Mouse (Mus musculus) thymus, postnatal 0 days (tissue): Measurements from ENCODE around the gene Tbc1d14. TPM values are rescaled to one million over a fixed set of nuclear protein-coding genes. Genes with fewer than 3 reads are reported as not detected.

Experiments
- DNase-seq: peaks from one replicate; pipeline ENCODE4 v3.0.0-alpha.2; 2015; ENCODE audit warnings: low spot score
- polyA plus RNA-seq: library from polyadenylated mRNA; unstranded; fragments of >200 nt; fragmentation: Nextera tagmentation; extraction: Ambion mirVana; gene quantifications from 2 replicates; pipeline ENCODE4 v1.2.1, GENCODE M21; 2015

Tbc1d14 gene
- polyA plus RNA-seq, 1 experiment from 2014 or later, result 22.6 TPM

DNA sequence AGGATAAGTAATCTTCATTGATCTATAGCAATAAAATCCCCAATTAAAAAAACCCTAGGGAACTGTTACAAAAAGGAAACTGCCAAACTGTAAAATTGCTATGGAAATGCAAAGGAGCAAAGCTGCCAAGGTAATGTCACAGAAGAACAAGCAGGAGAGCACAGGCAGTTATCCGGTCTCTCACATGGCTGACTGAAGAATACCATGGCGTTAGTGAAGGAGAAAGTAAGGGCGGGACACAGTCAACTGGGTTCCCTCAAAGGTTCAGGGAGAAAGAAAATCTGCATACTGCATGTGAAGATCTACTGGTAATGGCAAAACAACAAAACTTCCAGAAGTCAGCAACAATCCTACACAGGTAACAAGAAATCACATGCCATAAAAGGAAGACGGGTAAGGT, 36.8 kb downstream of the Tbc1d14 start:
- no peak for DNase-seq

DNA sequence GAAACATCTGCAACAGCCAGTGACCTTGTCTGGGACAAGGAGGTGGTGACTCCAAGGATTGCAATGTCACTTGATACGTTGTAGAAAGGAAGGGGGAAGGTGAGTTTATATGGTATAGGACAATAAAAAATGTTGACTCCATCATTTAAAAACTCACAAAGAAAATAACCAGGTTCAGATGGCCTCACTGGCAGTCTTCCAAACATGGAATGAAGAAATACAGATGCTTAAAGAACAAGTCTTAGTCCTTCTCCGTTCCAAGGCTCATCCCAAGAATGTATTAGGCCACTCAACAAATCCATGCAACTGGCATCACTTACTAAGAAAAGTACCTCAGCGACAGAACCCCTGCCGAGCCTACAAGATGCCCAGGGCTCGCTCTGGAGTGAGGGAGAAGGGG, 38.6 kb downstream of the Tbc1d14 start:
- DNase-seq, result no peak

GRCm38 (mm10) chr5:36553886-36554285, 39.2 kb downstream of the Tbc1d14 start:
- peak; percentile 83 for DNase-seq

GRCm38 (mm10) chr5:36553056-36553606, 39.9 kb downstream of the Tbc1d14 start:
- peak; percentile 41 for DNase-seq

DNA sequence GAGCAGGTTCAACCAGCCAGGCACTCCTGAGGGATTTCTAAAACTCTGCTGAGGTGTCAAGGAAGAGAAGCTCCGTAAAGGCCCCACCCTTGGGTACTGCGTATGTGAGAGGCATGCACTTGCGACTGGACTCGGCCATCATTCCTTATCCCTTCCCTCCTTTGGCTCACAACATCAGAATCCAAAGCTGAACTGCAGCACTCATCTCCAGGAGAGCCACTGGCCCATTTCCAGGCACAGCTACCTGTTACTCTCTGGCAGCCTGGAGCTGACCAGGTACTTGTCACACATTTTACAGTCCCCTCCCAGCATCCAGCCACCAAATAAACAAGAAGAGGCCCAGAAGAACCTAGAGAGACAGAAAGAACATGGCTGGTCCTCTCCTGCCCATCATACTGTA, 40.7 kb downstream of the Tbc1d14 start:
- DNase-seq, result no peak

- DNase-seq, result no peak
Observed at GRCm38 (mm10) chr5:36549243-36549642, 43.8 kb downstream of the Tbc1d14 start.

- no peak for DNase-seq
Observed at GRCm38 (mm10) chr5:36544765-36545164, 48.3 kb downstream of the Tbc1d14 start.

DNA sequence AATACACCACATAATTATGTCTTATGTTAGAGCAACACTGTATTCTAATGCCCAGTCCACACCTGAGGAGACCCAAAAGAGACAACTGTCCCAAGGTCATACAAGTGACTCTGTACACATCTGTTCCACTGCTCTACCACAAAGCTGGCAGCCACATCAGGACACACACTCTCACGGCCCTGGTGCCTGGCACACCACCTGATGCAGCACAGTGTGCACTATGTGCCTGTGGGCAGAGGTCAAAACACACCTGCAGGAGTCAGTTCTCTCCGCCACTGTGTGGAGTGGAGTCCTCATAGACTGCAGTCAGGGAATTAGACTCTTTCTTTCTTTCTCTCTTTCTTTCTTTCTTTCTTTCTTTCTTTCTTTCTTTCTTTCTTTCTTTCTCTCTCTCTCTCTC, 52.1 kb downstream of the Tbc1d14 start:
- DNase-seq, result no peak

- peak; percentile 89 for DNase-seq
Observed at GRCm38 (mm10) chr5:36538576-36539187, 54.4 kb downstream of the Tbc1d14 start.

DNA sequence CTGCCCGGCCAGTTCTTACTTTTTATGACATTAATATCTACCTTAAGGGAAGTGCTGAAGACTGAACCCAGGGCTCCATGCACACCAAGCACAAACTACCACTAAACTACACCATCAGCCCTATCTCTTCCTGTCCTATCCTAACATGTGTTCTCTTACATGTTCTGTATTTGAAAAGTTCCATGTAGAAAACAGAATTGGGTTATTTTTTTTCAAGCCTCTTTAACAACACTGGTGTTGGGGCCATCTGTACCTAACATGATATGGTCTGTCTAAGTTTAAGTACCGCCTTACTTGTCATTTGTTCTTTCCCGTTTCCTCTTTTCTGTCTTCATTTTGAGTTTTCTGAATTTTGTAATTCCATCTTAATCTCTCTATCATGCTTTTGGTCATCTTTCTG, 56.7 kb downstream of the Tbc1d14 start:
- no peak for DNase-seq

- no peak for DNase-seq
Observed at GRCm38 (mm10) chr5:36535438-36536176, 57.5 kb downstream of the Tbc1d14 start.

DNA sequence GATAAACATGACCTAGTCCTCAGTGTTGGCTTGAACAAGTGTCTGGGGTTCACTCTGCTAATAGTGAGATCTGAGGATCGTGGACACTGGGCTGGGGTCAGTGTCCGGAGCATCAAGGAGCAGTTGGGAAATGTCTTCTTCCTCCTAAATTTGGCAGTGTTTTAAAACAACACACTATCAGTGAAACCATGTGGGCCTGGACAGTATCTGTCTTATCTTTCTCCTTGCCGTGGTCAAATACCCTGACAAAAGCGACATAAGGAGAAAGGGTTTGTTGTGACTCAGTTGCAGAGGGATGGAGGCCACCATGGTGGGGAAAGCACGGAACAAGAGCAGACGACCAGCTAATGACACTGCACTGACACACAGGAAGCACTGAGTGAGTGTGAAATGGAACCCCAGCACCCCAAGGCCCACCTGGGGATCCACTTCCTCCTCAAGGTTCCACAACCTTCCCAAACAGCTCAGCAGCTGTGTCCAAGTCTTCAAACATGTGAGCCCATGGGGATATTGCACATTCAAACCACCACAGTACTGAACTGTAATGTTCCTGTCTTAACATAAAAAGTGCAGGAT, 58.5 kb downstream of the Tbc1d14 start:
- no peak for DNase-seq

DNA sequence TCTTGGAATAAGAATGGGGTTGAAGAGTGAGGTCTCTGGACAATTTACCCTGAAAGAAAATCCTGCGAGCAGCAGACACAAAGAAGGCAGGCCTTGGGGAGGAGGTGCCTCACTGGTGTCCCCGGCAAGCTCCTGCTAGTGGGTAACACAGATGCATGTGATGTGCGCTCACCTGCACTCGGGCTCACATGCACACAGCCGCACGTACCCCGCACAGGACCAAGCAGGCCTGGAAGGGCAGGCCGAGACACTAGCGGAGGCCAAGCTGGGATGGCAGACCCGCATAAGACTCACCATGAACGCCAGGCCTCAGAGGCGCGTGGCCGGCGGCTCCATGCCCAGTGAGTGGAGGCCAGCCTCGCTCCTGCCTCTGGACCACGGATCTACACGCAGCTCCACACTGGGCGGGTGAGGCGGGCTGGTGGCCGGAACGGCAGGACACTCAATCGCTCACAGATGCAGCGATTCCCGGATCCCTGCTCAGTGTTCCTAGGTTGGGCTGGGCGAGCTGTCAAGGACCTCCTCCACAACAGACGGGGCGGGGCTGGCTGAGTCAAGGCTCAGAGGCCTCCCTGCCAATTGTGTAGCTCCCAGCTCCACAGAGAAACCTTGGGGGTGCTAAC, 62.8 kb downstream of the Tbc1d14 start:
- peak; percentile 70 for DNase-seq

DNA sequence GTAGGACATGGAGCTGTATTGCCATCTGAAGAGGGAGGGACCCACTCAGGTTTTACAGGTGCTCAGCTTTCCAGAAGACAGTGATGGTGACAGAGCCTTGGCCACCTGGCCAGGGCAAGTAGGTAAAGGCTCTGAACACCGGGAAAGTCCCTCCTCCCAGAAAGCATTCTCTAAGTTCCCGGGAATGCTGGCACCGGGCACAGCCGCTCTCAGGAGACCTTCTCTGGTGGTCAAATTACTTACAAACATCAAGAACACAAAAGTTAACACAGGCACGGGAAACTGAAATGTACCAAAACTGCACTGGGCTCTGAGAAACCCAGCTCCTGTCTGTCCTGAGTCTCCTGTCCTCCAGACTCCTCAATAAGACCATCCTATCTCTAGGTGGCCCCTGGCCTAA, 63.4 kb downstream of the Tbc1d14 start:
- DNase-seq, result no peak

GRCm38 (mm10) chr5:36526921-36527320, 66.2 kb downstream of the Tbc1d14 start:
- DNase-seq, result no peak

GRCm38 (mm10) chr5:36526274-36526673, 66.8 kb downstream of the Tbc1d14 start:
- DNase-seq, result no peak

DNA sequence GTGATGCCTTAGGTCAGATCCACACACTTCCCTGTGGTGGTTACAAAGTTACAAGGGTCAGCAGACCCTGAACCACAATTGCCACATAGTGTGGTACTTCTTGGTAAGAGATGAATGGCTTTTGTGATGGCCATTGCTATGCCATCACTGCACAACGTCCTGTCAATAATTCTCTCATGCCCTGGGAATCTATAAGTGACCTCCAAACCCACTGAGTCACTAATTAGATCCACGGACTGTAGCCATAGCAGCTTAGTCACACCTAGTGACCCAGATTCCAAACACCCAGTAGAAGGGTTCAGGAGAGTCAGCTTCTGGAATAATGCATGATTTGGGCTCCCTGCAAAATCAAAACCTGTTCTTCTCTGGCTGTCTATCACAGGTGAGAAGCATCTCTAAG, 67.9 kb downstream of the Tbc1d14 start:
- DNase-seq, result no peak

DNA sequence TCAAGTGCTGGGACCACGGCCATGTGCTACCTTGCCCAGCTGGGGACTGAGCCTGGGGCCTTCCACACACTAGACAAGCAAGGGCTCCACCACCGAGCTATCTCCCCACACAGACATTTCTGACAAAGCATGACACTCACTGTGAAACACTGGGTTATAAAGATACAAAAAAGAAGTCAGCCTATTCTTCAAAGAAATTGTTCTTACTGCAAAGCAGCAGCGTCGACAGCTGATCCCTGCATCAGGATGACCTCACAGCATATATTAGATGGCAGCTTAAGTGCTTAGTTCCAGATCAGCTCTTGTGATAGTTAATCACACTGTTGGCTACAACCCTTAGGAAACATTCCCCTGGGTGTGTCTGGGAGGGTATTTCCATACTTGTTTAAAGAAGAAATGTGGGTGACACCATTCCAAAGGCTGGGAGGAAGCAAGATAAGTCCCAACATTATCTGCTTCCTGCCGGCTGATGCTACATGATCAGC, 69.8 kb downstream of the Tbc1d14 start:
- DNase-seq, result no peak

GRCm38 (mm10) chr5:36522782-36523181, 70.3 kb downstream of the Tbc1d14 start:
- no peak for DNase-seq

GRCm38 (mm10) chr5:36519751-36520150, 73.3 kb downstream of the Tbc1d14 start:
- DNase-seq, result peak; percentile 72

GRCm38 (mm10) chr5:36517596-36517995, 75.5 kb downstream of the Tbc1d14 start:
- DNase-seq, result no peak

- DNase-seq, result no peak
Observed at GRCm38 (mm10) chr5:36515558-36515957, 77.5 kb downstream of the Tbc1d14 start.
